Mouse (Mus musculus) ES-Bruce4 (cell line): ENCODE results near the gene Vamp4. TPM values are rescaled to one million over a fixed set of nuclear protein-coding genes. Genes with fewer than 3 reads are reported as not detected.
A peak's percentile ranks its signal among the peaks of the same experiment; 100 is the strongest.

Experiments
- H3K27ac ChIP-seq: 2 replicates; pipeline ENCODE4 v1.5.1; 2012; ENCODE audit warnings: low read length, inconsistent platforms; ENCODE audit not compliant: insufficient read depth
- H3K27me3 ChIP-seq: 2 replicates; pipeline ENCODE4 v1.6.1; 2012; ENCODE audit warnings: mild to moderate bottlenecking, low read length, inconsistent platforms; ENCODE audit not compliant: control insufficient read depth, poor library complexity, insufficient read depth, severe bottlenecking
- H3K36me3 ChIP-seq: 2 replicates; pipeline ENCODE4 v1.6.1; 2012; ENCODE audit warnings: inconsistent platforms, mild to moderate bottlenecking, low read length, moderate library complexity; ENCODE audit not compliant: control insufficient read depth, poor library complexity, insufficient read depth, severe bottlenecking
- H3K4me1 ChIP-seq: one replicate; pipeline ENCODE4 v1.8.1; 2011; ENCODE audit warnings: low read length; ENCODE audit not compliant: control insufficient read depth, insufficient read depth
- H3K4me3 ChIP-seq: 2 replicates; pipeline ENCODE4 v1.5.1; 2011; ENCODE audit warnings: low read depth, mild to moderate bottlenecking, low read length
- H3K9ac ChIP-seq: 2 replicates; pipeline ENCODE4 v1.6.1; 2012; ENCODE audit warnings: low read depth, mild to moderate bottlenecking, inconsistent platforms; ENCODE audit not compliant: poor library complexity, severe bottlenecking
- H3K9me3 ChIP-seq: replicated peaks from 2 replicates; pipeline ENCODE4 v1.6.1; 2012; ENCODE audit warnings: mild to moderate bottlenecking, low read length, inconsistent platforms; ENCODE audit not compliant: control insufficient read depth, poor library complexity, insufficient read depth, severe bottlenecking
- CTCF ChIP-seq: IDR thresholded peaks from one replicate; pipeline ENCODE4 v1.8.1; 2011; ENCODE audit warnings: low read depth, low read length
- EP300 ChIP-seq: IDR thresholded peaks from 2 replicates; pipeline ENCODE4 v1.6.1; 2011; ENCODE audit warnings: low read depth, low read length; ENCODE audit not compliant: insufficient read depth
- POLR2A ChIP-seq: IDR thresholded peaks from one replicate; pipeline ENCODE4 v1.8.1; 2011; ENCODE audit warnings: low read length; ENCODE audit not compliant: insufficient read depth
- polyA plus RNA-seq: library from polyadenylated mRNA; stranded (reverse); fragments of >200 nt; gene quantifications from 2 replicates; pipeline ENCODE4 v1.2.4, GENCODE M21; 2011; ENCODE audit warnings: low read depth; ENCODE audit not compliant: missing spikeins, insufficient read depth, insufficient read length

Vamp4 gene
- polyA plus RNA-seq, 1 experiment, result 31.1 TPM

- Histone ChIP-seq H3K4me1 (no peaks in the 10 kb centered on the region), H3K27ac (no peak overlapping the region), H3K4me3 (no peak overlapping the region), H3K9me3 (no peaks in the 10 kb centered on the region), H3K27me3 (no peaks in the 10 kb centered on the region), H3K36me3 (no peaks in the 10 kb centered on the region), H3K9ac (no peak overlapping the region)
- TF ChIP-seq POLR2A (no peak), CTCF (no peak), EP300 (no peak)
Observed at GRCm38 (mm10) chr1:162552956-162553355, 17.4 kb upstream of the Vamp4 start.

GRCm38 (mm10) chr1:162554193-162554592, 16.1 kb upstream of the Vamp4 start:
- Histone ChIP-seq H3K36me3 (no peaks in the 10 kb centered on the region), H3K4me3 (no peak overlapping the region), H3K27ac (no peak overlapping the region), H3K27me3 (no peaks in the 10 kb centered on the region), H3K9ac (no peak overlapping the region), H3K4me1 (no peaks in the 10 kb centered on the region), H3K9me3 (no peaks in the 10 kb centered on the region)
- TF ChIP-seq POLR2A (no peak), EP300 (no peak), CTCF (no peak)

- Histone ChIP-seq H3K36me3 (no peaks in the 10 kb centered on the region), H3K9me3 (no peaks in the 10 kb centered on the region), H3K4me3 (no peak overlapping the region), H3K27ac (no peak overlapping the region), H3K27me3 (no peaks in the 10 kb centered on the region; the same call in 1 of the 2 replicates), H3K9ac (no peak overlapping the region), H3K4me1 (no peaks in the 10 kb centered on the region)
- no peak for TF ChIP-seq CTCF
- no peak for TF ChIP-seq POLR2A
- no peak for TF ChIP-seq EP300
Observed at GRCm38 (mm10) chr1:162563236-162563635, 7.1 kb upstream of the Vamp4 start.

- no peaks in the 10 kb centered on the region; the same call in 1 of the 2 replicates for H3K27me3 ChIP-seq
- H3K9me3 ChIP-seq, result no peaks in the 10 kb centered on the region
Observed at GRCm38 (mm10) chr1:162564992-162565391, 5.3 kb upstream of the Vamp4 start.

GRCm38 (mm10) chr1:162567351-162567750, 3.0 kb upstream of the Vamp4 start:
- Histone ChIP-seq H3K9me3 (no peaks in the 10 kb centered on the region), H3K36me3 (no peaks in the 10 kb centered on the region), H3K27ac (no peak overlapping the region), H3K4me3 (no peak overlapping the region), H3K4me1 (no peaks in the 10 kb centered on the region), H3K9ac (no peak overlapping the region), H3K27me3 (no peaks in the 10 kb centered on the region; the same call in 1 of the 2 replicates)
- TF ChIP-seq EP300 (no peak), POLR2A (no peak), CTCF (no peak)

More at GRCm38 (mm10) chr1:162564992-162565391, 5.3 kb upstream of the Vamp4 start:
- Histone ChIP-seq H3K4me3 (no peak overlapping the region), H3K4me1 (no peaks in the 10 kb centered on the region), H3K9ac (no peak overlapping the region), H3K27ac (no peak overlapping the region), H3K36me3 (no peaks in the 10 kb centered on the region)
- TF ChIP-seq CTCF (no peak), POLR2A (no peak), EP300 (no peak)

- H3K4me1 ChIP-seq, result no peaks in the 10 kb centered on the region
- no peaks in the 10 kb centered on the region for H3K27me3 ChIP-seq
- no peak overlapping the region for H3K27ac ChIP-seq
- peak overlapping the region; percentile 99 for H3K4me3 ChIP-seq
- TF ChIP-seq EP300, result no peak
- TF ChIP-seq POLR2A, result no peak
- no peak for TF ChIP-seq CTCF
- no peaks in the 10 kb centered on the region; the same call in 1 of the 2 replicates for H3K36me3 ChIP-seq
- H3K9me3 ChIP-seq, result peaks cover 3% of the 10 kb centered on the region; the same call in 1 of the 2 replicates
- H3K9ac ChIP-seq, result peak overlapping the region; percentile 88
Observed at GRCm38 (mm10) chr1:162570931-162571601, 751 bp downstream of the Vamp4 start.
